Mouse (Mus musculus): Measurements from ENCODE around the gene Dock7. TPM values are rescaled to one million over a fixed set of nuclear protein-coding genes. Genes with fewer than 3 reads are reported as not detected.

The Dock7 gene
- polyA plus RNA-seq, 1 experiment: 48.2 TPM

- Histone ChIP-seq H3K27ac (ENCODE audit: insufficient read depth, low read length) (no peak overlapping the region), H3K4me1 (ENCODE audit: control insufficient read depth, insufficient read depth, low read length) (0 out of 2 replicates have a peak, but pooled peaks cover 3% of the 10 kb centered on the region), H3K4me3 (replicated peaks; ENCODE audit: insufficient read depth, low read depth, low read length) (no peak overlapping the region), H3K27me3 (ENCODE audit: control insufficient read depth, insufficient read depth, low read length) (no peaks in the 10 kb centered on the region)
- TF ChIP-seq CTCF (IDR thresholded peaks at IDR 0.05; ENCODE audit: borderline replicate concordance, insufficient read depth, low read depth, low read length): no peak
- TF ChIP-seq POLR2A (IDR thresholded peaks at IDR 0.05; ENCODE audit: borderline replicate concordance, insufficient read depth, low read length): no peak
- WGBS: 89% methylated on average over 5 of the region's 5 CpGs
- DNase-seq: no peak
These were observed 37.8 kb upstream of the Dock7 start for GRCm38 (mm10) chr4:99158495-99158894.

- TF ChIP-seq POLR2A (IDR thresholded peaks at IDR 0.05; ENCODE audit: borderline replicate concordance, insufficient read depth, low read length) (no peak), CTCF (IDR thresholded peaks at IDR 0.05; ENCODE audit: borderline replicate concordance, insufficient read depth, low read depth, low read length) (no peak)
- no peaks in the 10 kb centered on the region for H3K27me3 ChIP-seq (ENCODE audit: control insufficient read depth, insufficient read depth, low read length)
- no peak for DNase-seq
- no peak overlapping the region for H3K4me3 ChIP-seq (replicated peaks; ENCODE audit: insufficient read depth, low read depth, low read length)
- WGBS: 68% methylated on average over 11 of the region's 11 CpGs
- 0 out of 2 replicates have a peak, but pooled peaks cover under 1% of the 10 kb centered on the region for H3K4me1 ChIP-seq (ENCODE audit: control insufficient read depth, insufficient read depth, low read length)
- no peak overlapping the region for H3K27ac ChIP-seq (ENCODE audit: insufficient read depth, low read length)
These were observed 36.1 kb upstream of the Dock7 start for GRCm38 (mm10) chr4:99156641-99157307.

- TF ChIP-seq CTCF (IDR thresholded peaks at IDR 0.05; ENCODE audit: borderline replicate concordance, insufficient read depth, low read depth, low read length) (no peak), POLR2A (IDR thresholded peaks at IDR 0.05; ENCODE audit: borderline replicate concordance, insufficient read depth, low read length) (no peak)
- 62% methylated on average over 4 of the region's 4 CpGs for WGBS
- H3K4me3 ChIP-seq (replicated peaks; ENCODE audit: insufficient read depth, low read depth, low read length): no peak overlapping the region
- no peak overlapping the region for H3K27ac ChIP-seq (ENCODE audit: insufficient read depth, low read length)
- no peaks in the 10 kb centered on the region for H3K27me3 ChIP-seq (ENCODE audit: control insufficient read depth, insufficient read depth, low read length)
- DNase-seq: no peak
- no peaks in the 10 kb centered on the region for H3K4me1 ChIP-seq (ENCODE audit: control insufficient read depth, insufficient read depth, low read length)
These were observed 31.3 kb upstream of the Dock7 start for GRCm38 (mm10) chr4:99151885-99152558.

GRCm38 (mm10) chr4:99151434-99151833 is 30.7 kb upstream of the Dock7 start:
- no peak overlapping the region for H3K27ac ChIP-seq (ENCODE audit: insufficient read depth, low read length)
- 92% methylated on average over 4 of the region's 4 CpGs for WGBS
- H3K4me1 ChIP-seq (ENCODE audit: control insufficient read depth, insufficient read depth, low read length): no peaks in the 10 kb centered on the region
- no peak for DNase-seq
- TF ChIP-seq POLR2A (IDR thresholded peaks at IDR 0.05; ENCODE audit: borderline replicate concordance, insufficient read depth, low read length): no peak
- no peak for TF ChIP-seq CTCF (IDR thresholded peaks at IDR 0.05; ENCODE audit: borderline replicate concordance, insufficient read depth, low read depth, low read length)
- no peaks in the 10 kb centered on the region for H3K27me3 ChIP-seq (ENCODE audit: control insufficient read depth, insufficient read depth, low read length)
- no peak overlapping the region for H3K4me3 ChIP-seq (replicated peaks; ENCODE audit: insufficient read depth, low read depth, low read length)

GRCm38 (mm10) chr4:99143323-99143722 is 22.6 kb upstream of the Dock7 start:
- no peak for DNase-seq
- TF ChIP-seq CTCF (IDR thresholded peaks at IDR 0.05; ENCODE audit: borderline replicate concordance, insufficient read depth, low read depth, low read length) (no peak), POLR2A (IDR thresholded peaks at IDR 0.05; ENCODE audit: borderline replicate concordance, insufficient read depth, low read length) (no peak)
- no peaks in the 10 kb centered on the region for H3K4me1 ChIP-seq (ENCODE audit: control insufficient read depth, insufficient read depth, low read length)
- H3K27me3 ChIP-seq (ENCODE audit: control insufficient read depth, insufficient read depth, low read length): no peaks in the 10 kb centered on the region
- H3K4me3 ChIP-seq (replicated peaks; ENCODE audit: insufficient read depth, low read depth, low read length): no peak overlapping the region
- no peak overlapping the region for H3K27ac ChIP-seq (ENCODE audit: insufficient read depth, low read length)
- WGBS: 89% methylated on average over 7 of the region's 7 CpGs

- Histone ChIP-seq H3K27me3 (ENCODE audit: control insufficient read depth, insufficient read depth, low read length) (no peaks in the 10 kb centered on the region), H3K4me1 (ENCODE audit: control insufficient read depth, insufficient read depth, low read length) (no peaks in the 10 kb centered on the region), H3K4me3 (replicated peaks; ENCODE audit: insufficient read depth, low read depth, low read length) (no peak overlapping the region), H3K27ac (ENCODE audit: insufficient read depth, low read length) (no peak overlapping the region)
- DNase-seq: no peak
- TF ChIP-seq POLR2A (IDR thresholded peaks at IDR 0.05; ENCODE audit: borderline replicate concordance, insufficient read depth, low read length): no peak
- TF ChIP-seq CTCF (IDR thresholded peaks at IDR 0.05; ENCODE audit: borderline replicate concordance, insufficient read depth, low read depth, low read length): no peak
- WGBS: 84% methylated on average over 3 of the region's 3 CpGs
These were observed 20.9 kb upstream of the Dock7 start for GRCm38 (mm10) chr4:99141578-99141977.

- Histone ChIP-seq H3K4me1 (ENCODE audit: control insufficient read depth, insufficient read depth, low read length) (no peaks in the 10 kb centered on the region), H3K27ac (ENCODE audit: insufficient read depth, low read length) (no peak overlapping the region), H3K27me3 (ENCODE audit: control insufficient read depth, insufficient read depth, low read length) (no peaks in the 10 kb centered on the region), H3K4me3 (replicated peaks; ENCODE audit: insufficient read depth, low read depth, low read length) (no peak overlapping the region)
- no peak for TF ChIP-seq CTCF (IDR thresholded peaks at IDR 0.05; ENCODE audit: borderline replicate concordance, insufficient read depth, low read depth, low read length)
- no peak for TF ChIP-seq POLR2A (IDR thresholded peaks at IDR 0.05; ENCODE audit: borderline replicate concordance, insufficient read depth, low read length)
- 96% methylated on average over 1 of the region's 1 CpGs for WGBS
- no peak for DNase-seq
These were observed 20.5 kb upstream of the Dock7 start for GRCm38 (mm10) chr4:99141171-99141570.
